Mouse (Mus musculus) left cerebral cortex, adult 2 months (tissue): ENCODE measurements around the gene Thoc3. TPM values are rescaled to one million over a fixed set of nuclear protein-coding genes. Genes with fewer than 3 reads are reported as not detected.

ENCODE experiments used
- DNase-seq, 2 experiments: peaks; one replicate each; pipeline ENCODE4 v3.0.0; 2021 to 2022; ENCODE audit warnings: low spot score in 2 of 2, mixed read lengths in 1 of 2; ENCODE audit errors: extremely low spot score in 1 of 2
- H3K27ac ChIP-seq: fragments of 200-600 bp; 2 replicates; pipeline ENCODE4 v1.8.1; 2022
- H3K4me3 ChIP-seq: fragments of 200-600 bp; 2 replicates; pipeline ENCODE4 v1.8.1; 2022
- CTCF ChIP-seq: fragments of 200-600 bp; IDR thresholded peaks from 2 replicates; pipeline ENCODE4 v1.8.1; 2022; ENCODE audit warnings: antibody characterized with exemption, mild to moderate bottlenecking, moderate library complexity
- intact Hi-C: fragments of 180-260 bp; cut with DNase I; formaldehyde crosslinking; loops from one replicate; pipeline ENCODE4 v1.15.1; 2025
- total RNA-seq, 2 experiments: library from RNA; stranded (reverse); gene quantifications; 2 replicates each; pipeline ENCODE4 v1.2.3; 2021

Gene Thoc3
- total RNA-seq, 2 experiments from 2014 or later, result 35.6 to 36.0 TPM

GRCm38 (mm10) chr13:54438814-54439213 is 29.8 kb downstream of the Thoc3 start:
- intact Hi-C loops, result loop anchor here (5.0 kb wide), 1 partner anchor 37 kb away; no protein-coding TSS in a partner anchor
- no peak for TF ChIP-seq CTCF
- no peak overlapping the region for H3K4me3 ChIP-seq
- H3K27ac ChIP-seq, result no peak overlapping the region
- no peak for DNase-seq

- Histone ChIP-seq H3K27ac (no peak overlapping the region), H3K4me3 (no peak overlapping the region)
- TF ChIP-seq CTCF, result no peak
- DNase-seq, result no peak
- intact Hi-C loops, result loop anchor here (5.0 kb wide), 1 partner anchor 35 kb away; no protein-coding TSS in a partner anchor
These were observed 31.6 kb downstream of the Thoc3 start for GRCm38 (mm10) chr13:54437083-54437482.

- TF ChIP-seq CTCF, result no peak
- no peak overlapping the region for H3K27ac ChIP-seq
- no peak for DNase-seq
- intact Hi-C loops, result loop anchor here (5.0 kb wide), 1 partner anchor 34 kb away; no protein-coding TSS in a partner anchor
- H3K4me3 ChIP-seq, result no peak overlapping the region
These were observed 32.0 kb downstream of the Thoc3 start for GRCm38 (mm10) chr13:54436666-54437065.

GRCm38 (mm10) chr13:54431161-54431560 is 37.5 kb downstream of the Thoc3 start:
- H3K4me3 ChIP-seq, result no peak overlapping the region
- no peak overlapping the region for H3K27ac ChIP-seq
- DNase-seq, result no peak
- no peak for TF ChIP-seq CTCF
- intact Hi-C loops, result no loop called here

- no peak overlapping the region for H3K27ac ChIP-seq
- intact Hi-C loops, result no loop called here
- no peak for TF ChIP-seq CTCF
- no peak for DNase-seq
- H3K4me3 ChIP-seq, result no peak overlapping the region
These were observed 38.6 kb downstream of the Thoc3 start for GRCm38 (mm10) chr13:54430051-54430450.

GRCm38 (mm10) chr13:54428771-54429170 is 39.9 kb downstream of the Thoc3 start:
- Histone ChIP-seq H3K4me3 (no peak overlapping the region), H3K27ac (no peak overlapping the region)
- TF ChIP-seq CTCF, result no peak
- no peak for DNase-seq
- intact Hi-C loops, result no loop called here

GRCm38 (mm10) chr13:54426781-54427655 is 41.6 kb downstream of the Thoc3 start:
- DNase-seq, result no peak
- intact Hi-C loops, result no loop called here
- TF ChIP-seq CTCF, result no peak
- H3K4me3 ChIP-seq, result no peak overlapping the region
- H3K27ac ChIP-seq, result no peak overlapping the region

GRCm38 (mm10) chr13:54425269-54425668 is 43.4 kb downstream of the Thoc3 start:
- intact Hi-C loops, result no loop called here
- no peak for TF ChIP-seq CTCF
- H3K4me3 ChIP-seq, result no peak overlapping the region
- DNase-seq, result no peak
- H3K27ac ChIP-seq, result no peak overlapping the region

- no peak for TF ChIP-seq CTCF
- intact Hi-C loops, result no loop called here
These were observed 48.4 kb downstream of the Thoc3 start for GRCm38 (mm10) chr13:54420226-54420625.

GRCm38 (mm10) chr13:54418781-54419327 is 49.8 kb downstream of the Thoc3 start:
- no peak overlapping the region for H3K27ac ChIP-seq
- DNase-seq, result no peak
- H3K4me3 ChIP-seq, result no peak overlapping the region
- no peak for TF ChIP-seq CTCF
- intact Hi-C loops, result no loop called here

More at GRCm38 (mm10) chr13:54420226-54420625, 48.4 kb downstream of the Thoc3 start:
- no peak overlapping the region for H3K4me3 ChIP-seq
- no peak overlapping the region for H3K27ac ChIP-seq
- DNase-seq, result no peak

- TF ChIP-seq CTCF, result no peak
- H3K27ac ChIP-seq, result no peak overlapping the region
- intact Hi-C loops, result no loop called here
- no peak for DNase-seq
- no peak overlapping the region for H3K4me3 ChIP-seq
These were observed 53.6 kb downstream of the Thoc3 start for GRCm38 (mm10) chr13:54415059-54415458.

GRCm38 (mm10) chr13:54412721-54413120 is 55.9 kb downstream of the Thoc3 start:
- H3K27ac ChIP-seq, result no peak overlapping the region
- intact Hi-C loops, result no loop called here
- no peak overlapping the region for H3K4me3 ChIP-seq
- DNase-seq, result no peak
- TF ChIP-seq CTCF, result no peak
